Mouse (Mus musculus) ES-Bruce4 (cell line): ENCODE data around the gene Capn13.

ENCODE experiments used
- CTCF ChIP-seq: IDR thresholded peaks from one replicate; pipeline ENCODE4 v1.8.1; 2011; ENCODE audit warnings: low read depth, low read length
- POLR2A ChIP-seq: IDR thresholded peaks from one replicate; pipeline ENCODE4 v1.8.1; 2011; ENCODE audit warnings: low read length; ENCODE audit not compliant: insufficient read depth

DNA sequence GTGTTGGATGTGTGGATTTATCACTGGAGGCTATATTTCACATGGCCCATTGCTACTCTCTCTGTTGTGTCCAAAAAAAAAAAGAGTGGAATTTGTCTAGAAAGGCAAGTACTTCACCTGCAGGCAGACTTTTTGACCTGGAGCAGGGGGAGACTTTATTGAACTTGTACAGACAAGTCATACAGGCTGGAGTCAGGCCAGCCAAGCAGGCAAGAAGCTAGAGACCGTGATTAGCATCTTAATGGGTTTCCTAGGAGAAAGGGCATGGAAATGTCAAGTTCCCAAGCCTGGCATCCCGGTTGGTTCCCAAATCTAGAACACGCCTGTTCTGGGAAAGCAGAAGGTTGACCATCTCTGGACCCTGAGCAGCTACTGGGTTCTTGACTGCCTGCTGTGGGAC lies 11.3 kb downstream of the Capn13 start:
- TF ChIP-seq POLR2A (no peak), CTCF (no peak)
